Mouse (Mus musculus): ENCODE data around the gene Cpped1.

Gene Cpped1

GRCm38 (mm10) chr16:11845309-11845708 is 63.9 kb downstream of the Cpped1 start:
- DNase-seq (ENCODE audit: low read depth, low spot score) = no peak

GRCm38 (mm10) chr16:11843441-11843840 is 65.8 kb downstream of the Cpped1 start:
- DNase-seq (ENCODE audit: low read depth, low spot score) = no peak

GRCm38 (mm10) chr16:11833474-11833873 is 75.8 kb downstream of the Cpped1 start:
- no peak for DNase-seq (ENCODE audit: low read depth, low spot score)

- no peak for DNase-seq (ENCODE audit: low read depth, low spot score)
Observed at GRCm38 (mm10) chr16:11828816-11829215, 80.4 kb downstream of the Cpped1 start.

GRCm38 (mm10) chr16:11824833-11825232 is 84.4 kb downstream of the Cpped1 start:
- no peak for DNase-seq (ENCODE audit: low read depth, low spot score)

GRCm38 (mm10) chr16:11824385-11824784 is 84.9 kb downstream of the Cpped1 start:
- DNase-seq (ENCODE audit: low read depth, low spot score) = no peak

GRCm38 (mm10) chr16:11820791-11821190 is 88.5 kb downstream of the Cpped1 start:
- no peak for DNase-seq (ENCODE audit: low read depth, low spot score)

- no peak for DNase-seq (ENCODE audit: low read depth, low spot score)
Observed at GRCm38 (mm10) chr16:11814935-11815650, 94.2 kb downstream of the Cpped1 start.

GRCm38 (mm10) chr16:11812119-11812518 is 97.1 kb downstream of the Cpped1 start:
- DNase-seq (ENCODE audit: low read depth, low spot score) = no peak

GRCm38 (mm10) chr16:11809615-11810014 is 99.6 kb downstream of the Cpped1 start:
- DNase-seq (ENCODE audit: low read depth, low spot score) = no peak

GRCm38 (mm10) chr16:11801960-11802539 is 107.2 kb downstream of the Cpped1 start:
- DNase-seq (ENCODE audit: low read depth, low spot score) = no peak

- no peak for DNase-seq (ENCODE audit: low read depth, low spot score)
Observed at GRCm38 (mm10) chr16:11795758-11796460, 113.3 kb downstream of the Cpped1 start.

GRCm38 (mm10) chr16:11794628-11795027 is 114.6 kb downstream of the Cpped1 start:
- no peak for DNase-seq (ENCODE audit: low read depth, low spot score)

GRCm38 (mm10) chr16:11793391-11793790 is 115.9 kb downstream of the Cpped1 start:
- DNase-seq (ENCODE audit: low read depth, low spot score) = no peak

GRCm38 (mm10) chr16:11790476-11790875 is 118.8 kb downstream of the Cpped1 start:
- no peak for DNase-seq (ENCODE audit: low read depth, low spot score)

- DNase-seq (ENCODE audit: low read depth, low spot score) = no peak
Observed at GRCm38 (mm10) chr16:11785806-11786205, 123.4 kb downstream of the Cpped1 start.

GRCm38 (mm10) chr16:11784354-11784753 is 124.9 kb downstream of the Cpped1 start:
- DNase-seq (ENCODE audit: low read depth, low spot score) = no peak

- DNase-seq (ENCODE audit: low read depth, low spot score) = no peak
Observed at GRCm38 (mm10) chr16:11783337-11783736, 125.9 kb downstream of the Cpped1 start.

- DNase-seq (ENCODE audit: low read depth, low spot score) = no peak
Observed at GRCm38 (mm10) chr16:11782082-11782481, 127.2 kb downstream of the Cpped1 start.

- no peak for DNase-seq (ENCODE audit: low read depth, low spot score)
Observed at GRCm38 (mm10) chr16:11778715-11779460, 130.4 kb downstream of the Cpped1 start.

- no peak for DNase-seq (ENCODE audit: low read depth, low spot score)
Observed at GRCm38 (mm10) chr16:11778191-11778590, 131.1 kb downstream of the Cpped1 start.

GRCm38 (mm10) chr16:11776528-11776927 is 132.7 kb downstream of the Cpped1 start:
- no peak for DNase-seq (ENCODE audit: low read depth, low spot score)
